8 mouse cellular contexts compared by ENCODE assay signal in the genomic region with DNA sequence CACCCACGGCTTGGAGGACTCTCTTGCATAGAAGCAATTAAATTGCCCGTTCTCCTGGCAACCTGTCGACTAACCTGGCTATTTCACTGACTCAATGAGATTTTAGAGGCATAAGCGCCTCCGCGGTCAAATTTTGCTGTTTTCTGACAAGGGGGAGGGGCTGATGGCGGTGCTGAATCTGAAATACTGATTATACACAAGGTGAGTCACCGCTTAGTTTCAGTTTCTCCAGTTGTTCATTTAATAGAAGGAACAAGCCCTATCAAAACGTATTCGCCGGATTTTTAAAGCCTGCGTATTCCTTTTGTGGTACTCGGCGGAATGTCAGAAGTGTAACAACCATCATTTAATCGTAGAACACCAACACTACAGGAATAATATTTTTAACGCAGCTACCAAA. TPM values are rescaled to one million over a fixed set of nuclear protein-coding genes. Genes with fewer than 3 reads are reported as not detected.
DNase-seq lines count a peak whose midpoint lies in the region; ATAC-seq and TF ChIP-seq lines count a peak whose summit lies in the region.

No protein-coding gene starts in this region.

- peak overlapping the region; percentile 90 for H3K4me3 ChIP-seq in layer of hippocampus, adult 2 months
- peak overlapping the region; percentile 95 to 99 for H3K4me3 ChIP-seq in ES-E14 (ENCODE audit: insufficient read depth in 1 of 2, low read depth in 1 of 2, low read length in 2 of 2, poor library complexity in 1 of 2, severe bottlenecking in 1 of 2)
- peak overlapping the region; percentile 89 for H3K4me3 ChIP-seq in cortical plate, adult 2 months (ENCODE audit: insufficient read depth, low read length)
- peak overlapping the region; percentile 95 for H3K4me3 ChIP-seq in hindbrain, postnatal 0 days (ENCODE audit: low read length)
- H3K4me3 ChIP-seq in liver, embryonic 15.5 days (replicated peaks) = peak overlapping the region; percentile 93
- H3K4me3 ChIP-seq in small intestine, adult 2 months (ENCODE audit: low read depth, low read length) = peak overlapping the region; percentile 99

- TF ChIP-seq CTCF in layer of hippocampus, adult 2 months (conservative IDR thresholded peaks at IDR 0.05) = no peak
- TF ChIP-seq CTCF in cortical plate, adult 2 months (IDR thresholded peaks at IDR 0.05; ENCODE audit: extremely low read depth, insufficient read depth, low read length) = no peak
- no peak for TF ChIP-seq CTCF in hindbrain, postnatal 0 days (IDR thresholded peaks at IDR 0.05; ENCODE audit: low read depth)
- TF ChIP-seq CTCF in small intestine, adult 2 months (IDR thresholded peaks at IDR 0.05; ENCODE audit: extremely low read depth, insufficient read length, insufficient replicate concordance, low read depth, low read length) = no peak

- no peak for ATAC-seq in hindbrain, postnatal 0 days
- no peak for ATAC-seq in liver, embryonic 15.5 days (ENCODE audit: insufficient read depth)

- H3K9me3 ChIP-seq in ES-E14 (ENCODE audit: control insufficient read depth, insufficient read depth, low read depth, low read length) = no peaks in the 10 kb centered on the region
- H3K9me3 ChIP-seq in hindbrain, postnatal 0 days (ENCODE audit: low read length) = no peaks in the 10 kb centered on the region
- H3K9me3 ChIP-seq in liver, embryonic 15.5 days (replicated peaks) = no peaks in the 10 kb centered on the region

- peak in 1 of 2 experiments; percentile 21 for DNase-seq in layer of hippocampus, adult 2 months (ENCODE audit: low spot score in 2 of 2)
- no peak for DNase-seq in layer of hippocampus, adult 8-10 months (ENCODE audit: low spot score in 2 of 2)
- DNase-seq in ES-E14 (ENCODE audit: low read depth, low spot score) = no peak
- peak; percentile 39 for DNase-seq in hindbrain, postnatal 0 days (ENCODE audit: low spot score)
- DNase-seq in testis, postnatal 10 days (ENCODE audit: low spot score) = no peak

- peak overlapping the region; percentile 91 for H3K4me2 ChIP-seq in hindbrain, postnatal 0 days (ENCODE audit: low read depth, low read length)
- peak overlapping the region; percentile 88 for H3K4me2 ChIP-seq in liver, embryonic 15.5 days

- WGBS in hindbrain, postnatal 0 days = 2% methylated on average over 16 of the region's 16 CpGs
- WGBS in liver, embryonic 15.5 days (ENCODE audit: insufficient replicate concordance) = 2% methylated on average over 16 of the region's 16 CpGs
- under 1% methylated on average over 16 of the region's 16 CpGs for WGBS in small intestine, adult 2 months

- in situ Hi-C loops in ES-E14 (cut with MboI; ENCODE audit: low sequenced_read_pairs in 2 of 2, unreplicated experiment in 2 of 2) = no loop called here

- peaks cover 11% of the 10 kb centered on the region for H3K36me3 ChIP-seq in ES-E14 (ENCODE audit: control insufficient read depth, insufficient read depth, low read length, poor library complexity, severe bottlenecking)
- H3K36me3 ChIP-seq in hindbrain, postnatal 0 days (ENCODE audit: insufficient read depth, low read length) = no peaks in the 10 kb centered on the region
- H3K36me3 ChIP-seq in liver, embryonic 15.5 days (replicated peaks) = 0 out of 2 replicates have a peak, but pooled peaks cover 6% of the 10 kb centered on the region
- peaks cover 5% of the 10 kb centered on the region for H3K36me3 ChIP-seq in small intestine, adult 2 months (ENCODE audit: control insufficient read depth, insufficient read depth, low read length)

- TF ChIP-seq POLR2A in cortical plate, adult 2 months (IDR thresholded peaks at IDR 0.05; ENCODE audit: extremely low read depth, insufficient read depth, low read length) = no peak
- no peak for TF ChIP-seq POLR2A in small intestine, adult 2 months (IDR thresholded peaks at IDR 0.05; ENCODE audit: low read depth, low read length)

- H3K27me3 ChIP-seq in hindbrain, postnatal 0 days (ENCODE audit: insufficient read depth, low read length) = no peaks in the 10 kb centered on the region
- no peaks in the 10 kb centered on the region; the same call in 1 of the 2 replicates for H3K27me3 ChIP-seq in liver, embryonic 15.5 days
- no peaks in the 10 kb centered on the region for H3K27me3 ChIP-seq in small intestine, adult 2 months (ENCODE audit: control insufficient read depth, insufficient read depth, low read length)

- peaks cover 14 to 19% of the 10 kb centered on the region in 2 experiments for H3K4me1 ChIP-seq in ES-E14 (ENCODE audit: control insufficient read depth in 2 of 2, insufficient read depth in 2 of 2, low read length in 2 of 2, poor library complexity in 1 of 2)
- peaks cover 6% of the 10 kb centered on the region for H3K4me1 ChIP-seq in cortical plate, adult 2 months (ENCODE audit: control insufficient read depth, insufficient read depth, low read length)
- peaks cover 15% of the 10 kb centered on the region for H3K4me1 ChIP-seq in hindbrain, postnatal 0 days (ENCODE audit: insufficient read depth, low read length)
- H3K4me1 ChIP-seq in liver, embryonic 15.5 days (replicated peaks) = peaks cover 55% of the 10 kb centered on the region
- peaks cover 28% of the 10 kb centered on the region for H3K4me1 ChIP-seq in small intestine, adult 2 months (ENCODE audit: control insufficient read depth, insufficient read depth, insufficient read length, low read length)

- peak overlapping the region; percentile 97 for H3K9ac ChIP-seq in ES-E14 (ENCODE audit: insufficient read depth, low read depth, low read length, poor library complexity, severe bottlenecking)
- H3K9ac ChIP-seq in hindbrain, postnatal 0 days (replicated peaks; ENCODE audit: low read length) = peak overlapping the region; percentile 94
- H3K9ac ChIP-seq in liver, embryonic 15.5 days = peak overlapping the region; percentile 76

- peak overlapping the region; percentile 96 for H3K27ac ChIP-seq in layer of hippocampus, adult 2 months
- H3K27ac ChIP-seq in ES-E14 (ENCODE audit: insufficient read depth, low read depth, low read length, poor library complexity, severe bottlenecking) = peak overlapping the region; percentile 95; the same call in 1 of the 2 replicates
- H3K27ac ChIP-seq in cortical plate, adult 2 months (ENCODE audit: insufficient read depth, low read length) = peak overlapping the region; percentile 82; the same call in 1 of the 2 replicates
- H3K27ac ChIP-seq in hindbrain, postnatal 0 days = peak overlapping the region; percentile 95
- peak overlapping the region; percentile 82 for H3K27ac ChIP-seq in liver, embryonic 15.5 days (replicated peaks)
- H3K27ac ChIP-seq in small intestine, adult 2 months (ENCODE audit: insufficient read depth, low read depth, low read length) = peak overlapping the region; percentile 98

TF ChIP-seq in ES-E14, 5 proteins besides CTCF, POLR2A, EP300 and RAD21:
- TF ChIP-seq MAFK (IDR thresholded peaks at IDR 0.05; ENCODE audit: insufficient read depth, low read depth, low read length) (no peak), ZNF384 (IDR thresholded peaks at IDR 0.05; ENCODE audit: low read depth, low read length) (no peak), CHD2 (IDR thresholded peaks at IDR 0.05; ENCODE audit: low read depth, low read length) (no peak), HCFC1 (IDR thresholded peaks at IDR 0.05; ENCODE audit: borderline replicate concordance, insufficient read depth, low read length) (no peak), ZC3H11A (IDR thresholded peaks at IDR 0.05; ENCODE audit: borderline replicate concordance, low read depth, low read length) (no peak)

RNA-seq across cellular contexts. Expression of gene N4bp1, which starts 1.0 kb away (rescaled TPM):
- 10 to 100 TPM; 39.8 to 42.2 TPM for total RNA-seq in layer of hippocampus, adult 2 months (2021)
- 10 to 100 TPM; 36.7 to 46.5 (median 44.0) TPM for total RNA-seq in layer of hippocampus, adult 8-10 months (2022)
- total RNA-seq in ES-E14 (2012; rRNA removed) = 40.1 and 40.2 TPM in 2 replicates
- 15.8 and 16.7 TPM in 2 replicates for polyA plus RNA-seq in cortical plate, adult 2 months (2012; rRNA removed)
- 12.8 and 15.5 TPM in 2 replicates for total RNA-seq in hindbrain, postnatal 0 days (2014; rRNA removed)
- 4.9 and 5.2 TPM in 2 replicates for polyA plus RNA-seq in hindbrain, postnatal 0 days (2015; fragmentation: Nextera tagmentation; extraction: Ambion mirVana)
- 2.3 and 2.6 TPM in 2 replicates for polyA plus RNA-seq in liver, embryonic 15.5 days (2015; fragmentation: Nextera tagmentation; extraction: Ambion mirVana)
- polyA plus RNA-seq in small intestine, adult 2 months (2012; rRNA removed) = 12.6 and 19.4 TPM in 2 replicates
